Mouse (Mus musculus) heart, adult 2 months (tissue): ENCODE data around the gene C2cd4b. TPM values are rescaled to one million over a fixed set of nuclear protein-coding genes. Genes with fewer than 3 reads are reported as not detected.

ENCODE experiments used
- DNase-seq, 2 experiments: peaks; one replicate each; pipeline ENCODE4 v3.0.0; 2021
- H3K27ac ChIP-seq: fragments of 200-600 bp; 2 replicates; pipeline ENCODE4 v1.8.1; 2022
- H3K27me3 ChIP-seq: fragments of 200-500 bp; 2 replicates; pipeline ENCODE4 v1.6.1; 2012; ENCODE audit warnings: mild to moderate bottlenecking, low read length, inconsistent platforms, mixed read lengths; ENCODE audit not compliant: control insufficient read depth, insufficient read depth
- H3K36me3 ChIP-seq: fragments of 200-500 bp; 2 replicates; pipeline ENCODE4 v1.6.1; 2012; ENCODE audit warnings: low read length, inconsistent platforms; ENCODE audit not compliant: control insufficient read depth, insufficient read depth
- H3K4me1 ChIP-seq: fragments of 200-500 bp; 2 replicates; pipeline ENCODE4 v1.6.1; 2011; ENCODE audit warnings: low read length; ENCODE audit not compliant: control insufficient read depth, insufficient read depth
- H3K4me3 ChIP-seq: fragments of 200-600 bp; 2 replicates; pipeline ENCODE4 v1.8.1; 2022
- H3K79me2 ChIP-seq: fragments of 200-500 bp; replicated peaks from 2 replicates; pipeline ENCODE4 v1.6.1; 2012; ENCODE audit warnings: mild to moderate bottlenecking, inconsistent platforms, low read length, moderate library complexity, mixed read lengths; ENCODE audit not compliant: control insufficient read depth, insufficient read depth
- H3K9ac ChIP-seq: fragments of 200-500 bp; 2 replicates; pipeline ENCODE4 v1.6.1; 2012; ENCODE audit warnings: low read depth, mild to moderate bottlenecking, control low read depth, inconsistent platforms, low read length, mixed read lengths
- CTCF ChIP-seq: fragments of 200-600 bp; IDR thresholded peaks from 2 replicates; pipeline ENCODE4 v1.8.1; 2022; ENCODE audit warnings: antibody characterized with exemption, mild to moderate bottlenecking, moderate library complexity
- EP300 ChIP-seq: fragments of 200-500 bp; IDR thresholded peaks from 2 replicates; pipeline ENCODE4 v1.6.1; 2011; ENCODE audit warnings: low read depth, low read length, control low read depth; ENCODE audit not compliant: insufficient read depth
- POLR2A ChIP-seq: fragments of 200-500 bp; IDR thresholded peaks from 2 replicates; pipeline ENCODE4 v1.6.1; 2011; ENCODE audit warnings: mild to moderate bottlenecking, low read depth, low read length, control low read depth; ENCODE audit not compliant: insufficient read depth
- WGBS: fragments of 180-500 bp; shearing (Covaris S2); methylation state at CpG from one replicate; pipeline ENCODE4 v1.1.7; 2018; 5-methylcytosine and 5-hydroxymethylcytosine counted together
- intact Hi-C: fragments of 180-260 bp; cut with DNase I; formaldehyde crosslinking; loops from one replicate; pipeline ENCODE4 v1.15.1; 2025
- microRNA-seq, 2 experiments: library from miRNA; unstranded; fragments of <30 nt; microRNA quantifications; one replicate each; pipeline ENCODE4 v1.2.0; 2021
- polyA plus RNA-seq: library from polyadenylated mRNA; depleted of rRNA; stranded (reverse); fragments of >200 nt; gene quantifications from 2 replicates; pipeline ENCODE4 v1.2.3, GENCODE M21; 2012; rRNA removed
- total RNA-seq, 2 experiments: library from RNA; stranded (reverse); gene quantifications; 2 replicates each; pipeline ENCODE4 v1.2.3; 2021

The C2cd4b gene
- total and polyA plus RNA-seq, 3 experiments = 0.73 to 1.5 (median 1.0) TPM

DNA sequence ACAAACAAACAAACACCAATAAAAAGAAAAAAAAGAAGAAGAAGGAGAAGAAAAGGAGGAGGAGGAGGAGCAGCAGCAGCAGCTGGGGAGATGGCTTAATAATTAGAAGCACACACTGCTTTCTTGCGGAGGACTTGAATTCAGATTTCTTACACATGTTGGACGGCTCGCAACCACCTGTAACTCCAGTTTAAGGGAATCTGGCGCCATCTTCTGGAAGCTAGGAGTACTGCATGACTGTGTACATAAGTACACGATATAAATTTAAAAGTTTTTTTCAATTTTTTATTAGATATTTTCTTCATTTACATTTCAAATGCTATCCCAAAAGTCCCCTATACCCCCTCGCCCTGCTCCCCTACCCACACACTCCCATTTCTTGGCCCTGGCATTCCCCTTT, 43.0 kb downstream of the C2cd4b start:
- Histone ChIP-seq H3K27me3 (no peaks in the 10 kb centered on the region), H3K9ac (no peak overlapping the region), H3K27ac (no peak overlapping the region), H3K36me3 (no peaks in the 10 kb centered on the region), H3K79me2 (no peaks in the 10 kb centered on the region), H3K4me1 (no peaks in the 10 kb centered on the region), H3K4me3 (no peak overlapping the region)
- peak in 1 of 2 experiments; percentile 57 for DNase-seq
- TF ChIP-seq POLR2A (no peak), CTCF (peak; percentile 88), EP300 (no peak)
- intact Hi-C loops = loop anchor here (1.0 to 5.0 kb wide), 2 partner anchors 44 to 90 kb away; no protein-coding TSS in a partner anchor
- 35% methylated on average over 6 of the region's 6 CpGs for WGBS

DNA sequence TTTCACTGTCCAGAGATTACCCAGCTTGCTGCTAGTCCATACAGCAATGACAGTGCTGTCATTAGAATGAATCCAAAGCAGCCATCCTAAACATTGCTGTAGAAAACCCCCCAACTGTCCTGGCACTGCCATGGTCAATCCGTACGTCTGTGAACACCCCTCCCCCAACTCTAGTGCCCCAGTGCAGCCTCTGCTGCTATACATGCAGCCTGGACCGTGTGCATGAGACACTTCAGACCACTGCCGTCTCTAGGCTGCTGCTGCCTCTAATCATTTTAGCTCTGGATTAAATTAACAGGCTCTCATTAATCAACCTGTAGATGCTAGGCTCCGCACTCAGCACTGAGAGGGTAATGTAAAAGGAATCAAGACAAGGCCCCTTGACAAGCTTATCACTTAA, 47.8 kb downstream of the C2cd4b start:
- Histone ChIP-seq H3K9ac (no peak overlapping the region), H3K27me3 (no peaks in the 10 kb centered on the region), H3K4me3 (no peak overlapping the region), H3K79me2 (no peaks in the 10 kb centered on the region), H3K27ac (no peak overlapping the region), H3K4me1 (no peaks in the 10 kb centered on the region), H3K36me3 (no peaks in the 10 kb centered on the region)
- intact Hi-C loops = no loop called here
- DNase-seq = no peak
- 42% methylated on average over 5 of the region's 5 CpGs for WGBS
- TF ChIP-seq EP300 = no peak
- no peak for TF ChIP-seq CTCF
- TF ChIP-seq POLR2A = no peak

DNA sequence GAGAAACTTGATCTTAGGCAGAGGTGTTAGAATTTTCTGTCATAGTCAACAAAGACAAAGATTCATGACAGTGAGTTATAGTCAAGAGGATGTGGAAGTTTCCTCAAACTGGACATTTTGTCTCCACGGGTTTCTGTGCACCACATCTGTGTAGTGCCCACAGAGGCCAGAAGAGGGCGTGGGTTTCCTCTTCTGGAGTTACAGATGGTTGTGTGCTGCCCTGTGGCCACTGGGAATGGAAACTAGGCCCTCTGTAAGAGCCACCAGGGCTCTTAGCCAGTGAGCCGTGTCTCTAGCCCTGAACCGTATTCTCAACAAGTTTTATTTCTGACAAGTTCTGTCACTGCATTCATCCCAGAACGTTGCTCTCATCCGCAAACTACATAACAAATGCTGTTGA, 51.3 kb downstream of the C2cd4b start:
- Histone ChIP-seq H3K27me3 (no peaks in the 10 kb centered on the region), H3K79me2 (no peaks in the 10 kb centered on the region), H3K9ac (no peak overlapping the region), H3K4me3 (no peak overlapping the region), H3K36me3 (no peaks in the 10 kb centered on the region), H3K4me1 (peaks cover 5% of the 10 kb centered on the region), H3K27ac (no peak overlapping the region; the same call in 1 of the 2 replicates)
- DNase-seq = no peak
- intact Hi-C loops = no loop called here
- TF ChIP-seq CTCF (peak; percentile 32), POLR2A (no peak), EP300 (no peak)
- WGBS = 52% methylated on average over 6 of the region's 6 CpGs

Small RNA genes lying within 50 kb of the gene (microRNA-seq; reads per million reads assigned to microRNA genes)
- gene Mir7241 (0 reads per million in 2 experiments), gene Mir7242 (0 reads per million in 2 experiments)

Other genes starting within 250 kb of the C2cd4b start
- 10 to 100 TPM; 67.1 to 78.2 TPM for gene Tln2, start 199.7 kb upstream of the C2cd4b start, total RNA-seq
- 20.1 and 29.3 TPM in 2 replicates for gene Tln2, start 199.7 kb upstream of the C2cd4b start, polyA plus RNA-seq
- gene C2cd4a, start 72.9 kb downstream of the C2cd4b start, total RNA-seq = not detected
- gene C2cd4a, start 72.9 kb downstream of the C2cd4b start, polyA plus RNA-seq = 0.08 TPM in 1 of 2 replicates, not detected in the other
- 10 to 100 TPM; 41.1 to 51.1 TPM for gene Vps13c, start 81.0 kb downstream of the C2cd4b start, total RNA-seq
- gene Vps13c, start 81.0 kb downstream of the C2cd4b start, polyA plus RNA-seq = 6.5 and 13.2 TPM in 2 replicates